Mouse (Mus musculus) forebrain, embryonic 14.5 days (tissue): ENCODE measurements at regions not wholly inside any gene's neighbourhood (a gene's known extent, or its start where the extent isn't known, plus 50 kb on each side); places are given as distances from the start of the nearest gene placed in this dataset.

Source experiments
- ATAC-seq: fragments of 200-750 bp; cut with Nextera tagmentation; 2 replicates; pipeline ENCODE4 v1.8.0; 2017; ENCODE audit warnings: mild to moderate bottlenecking, moderate library complexity
- DNase-seq: peaks from one replicate; pipeline ENCODE4 v3.0.0-alpha.2; 2015; ENCODE audit warnings: low spot score
- H3K27ac ChIP-seq: fragments of 300-500 bp; sonication (generic); 2 replicates; pipeline ENCODE4 v1.5.1; 2014; ENCODE audit warnings: low read depth, mild to moderate bottlenecking, control low read depth, low read length, moderate library complexity
- H3K27me3 ChIP-seq: fragments of 300-500 bp; sonication (generic); replicated peaks from 2 replicates; pipeline ENCODE4 v1.6.1; 2014; ENCODE audit warnings: low read length, control low read depth, mixed read lengths; ENCODE audit not compliant: control insufficient read depth, insufficient read depth
- H3K36me3 ChIP-seq: fragments of 300-500 bp; sonication (generic); 2 replicates; pipeline ENCODE4 v1.6.1; 2014; ENCODE audit warnings: low read length, control low read depth; ENCODE audit not compliant: control insufficient read depth, insufficient read depth
- H3K4me1 ChIP-seq: fragments of 300-500 bp; sonication (generic); 2 replicates; pipeline ENCODE4 v1.6.1; 2014; ENCODE audit warnings: antibody characterized with exemption, low read length, control low read depth; ENCODE audit not compliant: control insufficient read depth, insufficient read depth
- H3K4me2 ChIP-seq: fragments of 300-500 bp; sonication (generic); 2 replicates; pipeline ENCODE4 v1.6.1; 2014; ENCODE audit warnings: mild to moderate bottlenecking, control low read depth, low read length
- H3K4me3 ChIP-seq: fragments of 300-500 bp; sonication (generic); 2 replicates; pipeline ENCODE4 v1.5.1; 2014; ENCODE audit warnings: low read depth, low read length, control low read depth
- H3K9ac ChIP-seq: fragments of 300-500 bp; sonication (generic); 2 replicates; pipeline ENCODE4 v1.6.1; 2014; ENCODE audit warnings: mild to moderate bottlenecking, low read length, control low read depth, moderate library complexity
- H3K9me3 ChIP-seq: fragments of 300-500 bp; sonication (generic); replicated peaks from 2 replicates; pipeline ENCODE4 v1.6.1; 2016; ENCODE audit warnings: low read length, control low read depth, mixed read lengths; ENCODE audit not compliant: control insufficient read depth
- WGBS: fragments of 180-500 bp; shearing (Covaris S2); extraction: QIAGEN DNeasy Blood & Tissue Kit; methylation state at CpG from one replicate; pipeline ENCODE4 v1.1.7; 2014; 5-methylcytosine and 5-hydroxymethylcytosine counted together

DNA sequence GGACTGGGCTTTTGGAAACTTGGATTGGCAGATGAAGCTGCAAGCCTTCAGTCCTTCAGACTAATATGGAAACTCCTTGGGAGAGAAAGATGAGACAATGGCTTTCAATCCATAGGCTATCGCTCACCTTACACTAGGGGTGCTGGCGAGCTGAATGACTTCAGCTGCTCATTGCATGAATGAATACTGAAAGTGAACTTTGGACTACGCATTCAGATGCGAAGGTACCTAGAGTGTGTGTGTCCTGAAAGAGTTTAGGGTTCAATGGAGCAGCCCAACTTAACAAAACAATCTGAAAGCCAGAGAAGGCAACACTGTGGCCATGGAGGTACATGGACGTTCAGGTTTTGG lies 114.3 kb upstream of the Plpp4 start:
- no peak overlapping the region for H3K4me3 ChIP-seq
- H3K27ac ChIP-seq, result no peak overlapping the region
- no peaks in the 10 kb centered on the region for H3K27me3 ChIP-seq
- no peak overlapping the region for H3K9ac ChIP-seq
- H3K4me1 ChIP-seq, result no peaks in the 10 kb centered on the region
- no peak overlapping the region for H3K4me2 ChIP-seq
- no peaks in the 10 kb centered on the region for H3K36me3 ChIP-seq
- H3K9me3 ChIP-seq, result no peaks in the 10 kb centered on the region
- ATAC-seq (no peak), DNase-seq (no peak)
- WGBS, result 79% methylated on average over 5 of the region's 5 CpGs

- no peak overlapping the region for H3K27ac ChIP-seq
- H3K4me1 ChIP-seq, result no peaks in the 10 kb centered on the region
- H3K4me2 ChIP-seq, result no peak overlapping the region
- 85% methylated on average over 2 of the region's 2 CpGs for WGBS
- H3K27me3 ChIP-seq, result no peaks in the 10 kb centered on the region
- no peaks in the 10 kb centered on the region; the same call in 1 of the 2 replicates for H3K9me3 ChIP-seq
- DNase-seq (no peak), ATAC-seq (no peak)
- no peak overlapping the region for H3K4me3 ChIP-seq
- no peak overlapping the region for H3K9ac ChIP-seq
- no peaks in the 10 kb centered on the region for H3K36me3 ChIP-seq
Observed at GRCm38 (mm10) chr7:129155577-129155976, 101.3 kb upstream of the Plpp4 start.

GRCm38 (mm10) chr7:129169971-129170370 lies 86.9 kb upstream of the Plpp4 start:
- no peak for ATAC-seq
- H3K4me2 ChIP-seq, result no peak overlapping the region
- no peak overlapping the region for H3K27ac ChIP-seq
- H3K9ac ChIP-seq, result no peak overlapping the region
- no peak for DNase-seq
- WGBS, result 87% methylated on average over 7 of the region's 7 CpGs
- H3K4me1 ChIP-seq, result no peaks in the 10 kb centered on the region
- no peak overlapping the region for H3K4me3 ChIP-seq
- no peaks in the 10 kb centered on the region for H3K9me3 ChIP-seq
- no peaks in the 10 kb centered on the region for H3K27me3 ChIP-seq
- H3K36me3 ChIP-seq, result no peaks in the 10 kb centered on the region

GRCm38 (mm10) chr7:129190933-129191332 lies 65.9 kb upstream of the Plpp4 start:
- Histone ChIP-seq H3K4me3 (no peak overlapping the region), H3K4me1 (no peaks in the 10 kb centered on the region), H3K27ac (no peak overlapping the region), H3K4me2 (no peak overlapping the region), H3K9me3 (no peaks in the 10 kb centered on the region), H3K27me3 (no peaks in the 10 kb centered on the region), H3K36me3 (no peaks in the 10 kb centered on the region), H3K9ac (no peak overlapping the region)
- DNase-seq (no peak), ATAC-seq (no peak)
- WGBS, result 90% methylated on average over 1 of the region's 1 CpGs

- no peak for DNase-seq
- Histone ChIP-seq H3K4me3 (no peak overlapping the region), H3K4me2 (no peak overlapping the region), H3K9me3 (no peaks in the 10 kb centered on the region), H3K27me3 (no peaks in the 10 kb centered on the region), H3K9ac (no peak overlapping the region), H3K4me1 (no peaks in the 10 kb centered on the region), H3K27ac (no peak overlapping the region), H3K36me3 (no peaks in the 10 kb centered on the region)
- 88% methylated on average over 5 of the region's 5 CpGs for WGBS
- no peak for ATAC-seq
Observed at GRCm38 (mm10) chr7:129207029-129207428, 49.8 kb upstream of the Plpp4 start.
